Comparison of ENCODE assay signal across 17 mouse cellular contexts in genomic region chr16:11510416-11510815, GRCm38 (mm10).
"Had no signal": no experiment of that assay in that cellular context is flagged by ENCODE, and none has a peak within 500 bp of the region (broad histone marks: within the 10 kb centered on the region; RNA-seq: fewer than 3 reads in every experiment).

No protein-coding gene starts in this region.

- H3K27ac ChIP-seq: gastrocnemius, adult 2 months; heart, embryonic 10.5 days; hindbrain, embryonic 10.5 days; hindbrain, embryonic 12.5 days; hindbrain, embryonic 14.5 days; intestine, embryonic 15.5 days; left cerebral cortex, adult 2 months; limb, embryonic 10.5 days; limb, embryonic 12.5 days; liver, embryonic 13.5 days; liver, embryonic 15.5 days had no signal

- H3K4me1 ChIP-seq: heart, embryonic 10.5 days; hindbrain, embryonic 10.5 days; liver, embryonic 13.5 days; liver, embryonic 15.5 days had no signal

- ATAC-seq: hindbrain, embryonic 16.5 days; inflammation-experienced regulatory T-cells, adult 6 months; intestine, embryonic 15.5 days had no signal

- H3K4me3 ChIP-seq: gastrocnemius, adult 2 months; heart, embryonic 10.5 days; heart, embryonic 12.5 days; hindbrain, embryonic 10.5 days; hindbrain, embryonic 12.5 days; intestine, embryonic 15.5 days; left cerebral cortex, adult 2 months; limb, embryonic 10.5 days; limb, embryonic 12.5 days; liver, embryonic 13.5 days; liver, embryonic 15.5 days had no signal

- H3K27me3 ChIP-seq: heart, embryonic 12.5 days; hindbrain, embryonic 12.5 days; intestine, embryonic 15.5 days; limb, embryonic 12.5 days; liver, embryonic 13.5 days; liver, embryonic 15.5 days had no signal

- DNase-seq: gastrocnemius, adult 2 months; gastrocnemius, postnatal 10 days; gastrocnemius, postnatal 25 days; liver; liver, embryonic 13.5 days had no signal

- H3K36me3 ChIP-seq: heart, embryonic 10.5 days; heart, embryonic 12.5 days; hindbrain, embryonic 10.5 days; intestine, embryonic 15.5 days; limb, embryonic 10.5 days; liver, embryonic 13.5 days; liver, embryonic 15.5 days had no signal
